Mouse (Mus musculus) heart, postnatal 0 days (tissue): ENCODE measurements around the gene Dhx40. TPM values are rescaled to one million over a fixed set of nuclear protein-coding genes. Genes with fewer than 3 reads are reported as not detected.

Experiments
- ATAC-seq: fragments of 200-750 bp; cut with Nextera tagmentation; 2 replicates; pipeline ENCODE4 v1.8.0; 2017; ENCODE audit warnings: low read depth, moderate number of reproducible peaks, moderate library complexity; ENCODE audit not compliant: insufficient read depth
- DNase-seq: peaks from one replicate; pipeline ENCODE4 v3.0.0-alpha.2; 2016; ENCODE audit warnings: low spot score
- H3K27ac ChIP-seq: fragments of 300-500 bp; sonication (generic); 2 replicates; pipeline ENCODE4 v1.5.1; 2014; ENCODE audit warnings: low read depth, mild to moderate bottlenecking
- H3K27me3 ChIP-seq: fragments of 300-500 bp; sonication (generic); 2 replicates; pipeline ENCODE4 v1.6.1; 2014; ENCODE audit warnings: low read length, mixed read lengths; ENCODE audit not compliant: control insufficient read depth, insufficient read depth
- H3K36me3 ChIP-seq: fragments of 300-500 bp; sonication (generic); replicated peaks from 2 replicates; pipeline ENCODE4 v1.6.1; 2014; ENCODE audit warnings: low read length, mixed read lengths; ENCODE audit not compliant: control insufficient read depth, insufficient read depth
- H3K4me1 ChIP-seq: fragments of 300-500 bp; sonication (generic); 2 replicates; pipeline ENCODE4 v1.6.1; 2014; ENCODE audit warnings: antibody characterized with exemption; ENCODE audit not compliant: control insufficient read depth, insufficient read depth
- H3K4me2 ChIP-seq: fragments of 300-500 bp; sonication (generic); 2 replicates; pipeline ENCODE4 v1.6.1; 2014; ENCODE audit warnings: low read depth, mild to moderate bottlenecking, low read length, moderate library complexity
- H3K4me3 ChIP-seq: fragments of 300-500 bp; sonication (generic); 2 replicates; pipeline ENCODE4 v1.5.1; 2014; ENCODE audit warnings: low read depth, low read length
- H3K9ac ChIP-seq: fragments of 300-500 bp; sonication (generic); replicated peaks from 2 replicates; pipeline ENCODE4 v1.6.1; 2014; ENCODE audit warnings: low read depth, low read length, mixed read lengths
- H3K9me3 ChIP-seq: fragments of 300-500 bp; sonication (generic); replicated peaks from 2 replicates; pipeline ENCODE4 v1.6.1; 2016; ENCODE audit warnings: low read length; ENCODE audit not compliant: control insufficient read depth
- CTCF ChIP-seq: IDR thresholded peaks from 2 replicates; pipeline ENCODE4 v1.5.1; 2016; ENCODE audit warnings: antibody characterized with exemption, control low read depth, low read depth
- EP300 ChIP-seq: IDR thresholded peaks from 2 replicates; pipeline ENCODE4 v1.6.1; 2016; ENCODE audit warnings: antibody characterized with exemption, low read depth
- WGBS: fragments of 180-500 bp; shearing (Covaris S2); extraction: QIAGEN DNeasy Blood & Tissue Kit; methylation state at CpG from one replicate; pipeline ENCODE4 v1.1.7; 2014; 5-methylcytosine and 5-hydroxymethylcytosine counted together
- polyA plus RNA-seq: library from polyadenylated mRNA; unstranded; fragments of >200 nt; fragmentation: Nextera tagmentation; extraction: Ambion mirVana; gene quantifications from 2 replicates; pipeline ENCODE4 v1.2.1, GENCODE M21; 2015
- total RNA-seq: library from RNA; depleted of rRNA; stranded (reverse); fragments of >200 nt; gene quantifications from 2 replicates; pipeline ENCODE4 v1.2.3, GENCODE M21; 2014; ENCODE audit warnings: low replicate concordance; rRNA removed

Dhx40 gene
- total and polyA plus RNA-seq, 2 experiments from 2014 or later = 10.2 to 21.9 TPM

DNA sequence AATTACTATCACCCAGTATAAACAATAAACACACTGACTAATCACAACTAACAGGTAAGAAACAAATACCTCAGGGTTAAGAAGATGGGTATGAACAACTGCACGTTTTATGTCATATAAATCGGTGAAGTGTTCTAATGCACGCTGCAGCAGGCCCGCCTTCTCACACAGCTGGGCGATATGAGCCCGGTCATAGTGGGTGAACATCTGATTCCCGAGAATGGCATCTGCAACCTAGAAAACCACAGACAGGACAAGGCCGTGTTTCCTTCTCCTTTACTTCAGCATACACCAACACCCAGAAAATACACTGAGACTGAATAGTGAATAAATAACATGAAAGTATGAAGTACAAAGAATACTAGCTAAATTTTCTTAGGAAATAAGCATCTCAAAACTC lies 88.2 kb downstream of the Dhx40 start:
- no peaks in the 10 kb centered on the region for H3K27me3 ChIP-seq
- H3K4me2 ChIP-seq = no peak overlapping the region
- TF ChIP-seq EP300 (no peak), CTCF (no peak)
- DNase-seq (no peak), ATAC-seq (no peak)
- no peak overlapping the region for H3K27ac ChIP-seq
- H3K4me1 ChIP-seq = no peaks in the 10 kb centered on the region
- no peak overlapping the region for H3K9ac ChIP-seq
- H3K9me3 ChIP-seq = no peaks in the 10 kb centered on the region
- H3K36me3 ChIP-seq = peaks cover 81% of the 10 kb centered on the region
- WGBS = 84% methylated on average over 8 of the region's 8 CpGs
- H3K4me3 ChIP-seq = no peak overlapping the region

Other genes starting within 250 kb of the Dhx40 start
- 48.9 and 51.7 TPM in 2 replicates for gene Vmp1, start 123.9 kb downstream of the Dhx40 start, total RNA-seq
- 72.1 and 77.9 TPM in 2 replicates for gene Vmp1, start 123.9 kb downstream of the Dhx40 start, polyA plus RNA-seq
- gene Ptrh2, start 123.8 kb downstream of the Dhx40 start, total RNA-seq = 6.5 and 7.1 TPM in 2 replicates
- gene Ptrh2, start 123.8 kb downstream of the Dhx40 start, polyA plus RNA-seq = 14.0 and 14.6 TPM in 2 replicates
- gene Cltc, start 50.2 kb downstream of the Dhx40 start, total RNA-seq = 185 and 279 TPM in 2 replicates
- 71.0 and 77.6 TPM in 2 replicates for gene Cltc, start 50.2 kb downstream of the Dhx40 start, polyA plus RNA-seq
- 16.3 and 18.4 TPM in 2 replicates for gene Ypel2, start 186.0 kb upstream of the Dhx40 start, total RNA-seq
- gene Ypel2, start 186.0 kb upstream of the Dhx40 start, polyA plus RNA-seq = 16.1 and 17.8 TPM in 2 replicates